Mouse (Mus musculus) embryonic facial prominence, embryonic 12.5 days (tissue): Measurements from ENCODE around the gene Stard7. TPM values are rescaled to one million over a fixed set of nuclear protein-coding genes. Genes with fewer than 3 reads are reported as not detected.

Experiments used
- ATAC-seq: fragments of 200-750 bp; cut with Nextera tagmentation; 2 replicates; pipeline ENCODE4 v1.8.0; 2017; ENCODE audit not compliant: insufficient number of reproducible peaks, insufficient read depth, low FRiP score, low TSS enrichment
- H3K27ac ChIP-seq: fragments of 300-500 bp; sonication (generic); 2 replicates; pipeline ENCODE4 v1.5.1; 2016; ENCODE audit warnings: mild to moderate bottlenecking
- H3K27me3 ChIP-seq: fragments of 300-500 bp; sonication (generic); 2 replicates; pipeline ENCODE4 v1.6.1; 2016; ENCODE audit warnings: mild to moderate bottlenecking, moderate library complexity
- H3K36me3 ChIP-seq: fragments of 300-500 bp; sonication (generic); 2 replicates; pipeline ENCODE4 v1.6.1; 2016; ENCODE audit warnings: mild to moderate bottlenecking
- H3K4me1 ChIP-seq: fragments of 300-500 bp; sonication (generic); 2 replicates; pipeline ENCODE4 v1.6.1; 2016
- H3K4me2 ChIP-seq: fragments of 300-500 bp; sonication (generic); replicated peaks from 2 replicates; pipeline ENCODE4 v1.6.1; 2016; ENCODE audit warnings: mild to moderate bottlenecking, moderate library complexity
- H3K4me3 ChIP-seq: fragments of 300-500 bp; sonication (generic); 2 replicates; pipeline ENCODE4 v1.5.1; 2016; ENCODE audit warnings: mild to moderate bottlenecking
- H3K9ac ChIP-seq: fragments of 300-500 bp; sonication (generic); 2 replicates; pipeline ENCODE4 v1.6.1; 2016; ENCODE audit warnings: mild to moderate bottlenecking, moderate library complexity
- H3K9me3 ChIP-seq: fragments of 300-500 bp; sonication (generic); 2 replicates; pipeline ENCODE4 v1.6.1; 2016; ENCODE audit warnings: mild to moderate bottlenecking, moderate library complexity
- WGBS: fragments of 180-500 bp; shearing (Covaris S2); methylation state at CpG from one replicate; pipeline ENCODE4 v1.1.7; 2016; 5-methylcytosine and 5-hydroxymethylcytosine counted together
- polyA plus RNA-seq: library from polyadenylated mRNA; unstranded; fragments of >200 nt; fragmentation: Nextera tagmentation; extraction: Ambion mirVana; gene quantifications from 2 replicates; pipeline ENCODE4 v1.2.1, GENCODE M21; 2016

The Stard7 gene
- polyA plus RNA-seq, 1 experiment from 2014 or later, result 87.3 TPM

- no peak overlapping the region for H3K9ac ChIP-seq
- no peak for ATAC-seq
- 12% methylated on average over 3 of the region's 3 CpGs for WGBS
- no peaks in the 10 kb centered on the region for H3K36me3 ChIP-seq
- H3K4me1 ChIP-seq, result no peaks in the 10 kb centered on the region
- peaks cover 15% of the 10 kb centered on the region for H3K27me3 ChIP-seq
- no peak overlapping the region for H3K4me3 ChIP-seq
- no peak overlapping the region for H3K4me2 ChIP-seq
- no peak overlapping the region for H3K27ac ChIP-seq
- no peaks in the 10 kb centered on the region for H3K9me3 ChIP-seq
Observed at GRCm38 (mm10) chr2:127341159-127341558, 71.1 kb downstream of the Stard7 start.

GRCm38 (mm10) chr2:127346334-127346733, 76.3 kb downstream of the Stard7 start:
- no peak overlapping the region for H3K27ac ChIP-seq
- H3K36me3 ChIP-seq, result no peaks in the 10 kb centered on the region
- ATAC-seq, result no peak
- H3K9ac ChIP-seq, result no peak overlapping the region
- H3K4me3 ChIP-seq, result no peak overlapping the region
- H3K9me3 ChIP-seq, result no peaks in the 10 kb centered on the region
- H3K4me1 ChIP-seq, result no peaks in the 10 kb centered on the region
- no peaks in the 10 kb centered on the region for H3K27me3 ChIP-seq
- WGBS, result 67% methylated on average over 1 of the region's 1 CpGs
- H3K4me2 ChIP-seq, result no peak overlapping the region

DNA sequence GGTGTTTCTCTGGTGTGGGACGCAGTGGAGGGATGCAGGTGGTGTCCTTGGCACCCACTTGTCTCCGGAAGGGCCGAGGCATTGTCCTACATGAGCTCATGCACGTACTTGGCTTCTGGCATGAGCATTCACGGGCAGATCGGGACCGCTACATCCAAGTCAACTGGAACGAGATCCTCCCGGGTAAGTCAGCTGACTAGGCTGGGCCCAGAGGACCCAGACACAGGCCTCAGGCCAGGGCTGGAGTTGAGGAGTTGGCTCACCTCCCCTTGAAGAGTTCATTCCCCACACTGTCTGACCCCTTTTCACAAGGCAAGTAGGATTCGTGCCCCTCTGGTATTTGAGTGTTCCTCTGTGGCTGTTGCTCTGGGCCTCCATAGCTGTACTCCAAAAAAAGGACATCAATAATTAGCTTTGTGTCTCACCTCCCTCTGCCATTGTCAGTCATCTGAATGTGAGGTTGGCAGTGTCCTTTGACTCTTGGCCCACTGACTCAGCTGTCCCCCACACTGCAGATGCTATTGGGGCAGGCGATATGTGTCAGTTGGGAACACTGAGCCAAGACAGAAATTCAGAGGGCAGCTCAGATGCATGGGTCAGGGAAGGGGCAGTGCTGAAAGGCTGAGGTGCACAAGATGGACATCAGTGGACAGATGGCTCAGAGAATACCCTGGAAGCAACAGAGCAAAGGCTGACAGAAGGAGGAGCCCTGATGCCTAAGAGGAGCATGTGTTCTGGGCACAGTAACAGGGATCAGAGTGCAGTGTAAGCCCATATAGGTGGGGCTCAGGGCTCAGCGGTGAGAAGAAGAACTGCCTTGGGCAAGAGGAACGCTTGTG, 77.3 kb downstream of the Stard7 start:
- Histone ChIP-seq H3K4me1 (no peaks in the 10 kb centered on the region), H3K4me3 (no peak overlapping the region), H3K27ac (no peak overlapping the region), H3K9me3 (no peaks in the 10 kb centered on the region), H3K4me2 (no peak overlapping the region), H3K27me3 (no peaks in the 10 kb centered on the region), H3K36me3 (no peaks in the 10 kb centered on the region), H3K9ac (no peak overlapping the region)
- no peak for ATAC-seq
- 80% methylated on average over 13 of the region's 13 CpGs for WGBS

Other genes with a start within 250 kb of the Stard7 start
- 42.0 and 44.0 TPM in 2 replicates for gene Blvra, start 199.6 kb upstream of the Stard7 start, polyA plus RNA-seq
- gene Ncaph, start 136.3 kb upstream of the Stard7 start, polyA plus RNA-seq, result 91.3 and 96.2 TPM in 2 replicates
- 18.8 and 22.1 TPM in 2 replicates for gene Itpripl1, start 126.8 kb upstream of the Stard7 start, polyA plus RNA-seq
- gene 1810024B03Rik, start 61.9 kb upstream of the Stard7 start, polyA plus RNA-seq, result 2.4 and 2.9 TPM in 2 replicates
- gene Snrnp200, start 61.8 kb upstream of the Stard7 start, polyA plus RNA-seq, result 88.2 and 89.1 TPM in 2 replicates
- 55.7 and 57.1 TPM in 2 replicates for gene Ciao1, start 22.4 kb upstream of the Stard7 start, polyA plus RNA-seq
- gene Tmem127, start 22.3 kb upstream of the Stard7 start, polyA plus RNA-seq, result 28.1 and 31.3 TPM in 2 replicates
- gene Dusp2, start 65.9 kb downstream of the Stard7 start, polyA plus RNA-seq, result 5.8 and 7.9 TPM in 2 replicates
- 0.19 TPM in 1 of 2 replicates, not detected in the other for gene Astl, start 68.4 kb downstream of the Stard7 start, polyA plus RNA-seq
- 1.7 and 1.8 TPM in 2 replicates for gene Adra2b, start 93.0 kb downstream of the Stard7 start, polyA plus RNA-seq
- gene Gpat2, start 155.0 kb downstream of the Stard7 start, polyA plus RNA-seq, result 0.19 and 0.22 TPM in 2 replicates
- 27.5 and 27.7 TPM in 2 replicates for gene Fahd2a, start 174.3 kb downstream of the Stard7 start, polyA plus RNA-seq